Mouse (Mus musculus) neural tube, embryonic 15.5 days (tissue): Measurements from ENCODE around the gene Sohlh1. TPM values are rescaled to one million over a fixed set of nuclear protein-coding genes. Genes with fewer than 3 reads are reported as not detected.
A peak's percentile ranks its signal among the peaks of the same experiment; 100 is the strongest.
"Not testable (repeated sequence)": the region's sequence is repeated elsewhere in the genome, so short reads cannot be mapped to it uniquely, and the experiment has no call there.

Experiments
- ATAC-seq: fragments of 200-750 bp; cut with Nextera tagmentation; 2 replicates; pipeline ENCODE4 v1.8.0; 2017; ENCODE audit warnings: mild to moderate bottlenecking, moderate TSS enrichment, moderate library complexity; ENCODE audit not compliant: low FRiP score
- H3K27ac ChIP-seq: fragments of 300-500 bp; sonication (generic); replicated peaks from 2 replicates; pipeline ENCODE4 v1.5.1; 2015; ENCODE audit warnings: mild to moderate bottlenecking, inconsistent platforms
- H3K27me3 ChIP-seq: fragments of 300-500 bp; sonication (generic); replicated peaks from 2 replicates; pipeline ENCODE4 v1.6.1; 2015; ENCODE audit warnings: inconsistent platforms
- H3K36me3 ChIP-seq: fragments of 300-500 bp; sonication (generic); 2 replicates; pipeline ENCODE4 v1.6.1; 2015; ENCODE audit warnings: inconsistent platforms
- H3K4me1 ChIP-seq: fragments of 300-500 bp; sonication (generic); 2 replicates; pipeline ENCODE4 v1.6.1; 2015; ENCODE audit warnings: inconsistent platforms
- H3K4me2 ChIP-seq: fragments of 300-500 bp; sonication (generic); 2 replicates; pipeline ENCODE4 v1.6.1; 2015; ENCODE audit warnings: inconsistent platforms, mild to moderate bottlenecking, moderate library complexity
- H3K4me3 ChIP-seq: fragments of 300-500 bp; sonication (generic); replicated peaks from 2 replicates; pipeline ENCODE4 v1.5.1; 2015; ENCODE audit warnings: mild to moderate bottlenecking, inconsistent platforms
- H3K9ac ChIP-seq: fragments of 300-500 bp; sonication (generic); replicated peaks from 2 replicates; pipeline ENCODE4 v1.6.1; 2015; ENCODE audit warnings: mild to moderate bottlenecking, inconsistent platforms
- H3K9me3 ChIP-seq: fragments of 300-500 bp; sonication (generic); replicated peaks from 2 replicates; pipeline ENCODE4 v1.6.1; 2016; ENCODE audit warnings: inconsistent platforms
- WGBS: fragments of 180-500 bp; shearing (Covaris S2); methylation state at CpG from one replicate; pipeline ENCODE4 v1.1.7; 2015; ENCODE audit warnings: mixed read lengths; 5-methylcytosine and 5-hydroxymethylcytosine counted together
- polyA plus RNA-seq: library from polyadenylated mRNA; unstranded; fragments of >200 nt; fragmentation: Nextera tagmentation; extraction: Ambion mirVana; gene quantifications from 2 replicates; pipeline ENCODE4 v1.2.1, GENCODE M21; 2015

The Sohlh1 gene
- polyA plus RNA-seq, 1 experiment from 2014 or later = not detected

DNA sequence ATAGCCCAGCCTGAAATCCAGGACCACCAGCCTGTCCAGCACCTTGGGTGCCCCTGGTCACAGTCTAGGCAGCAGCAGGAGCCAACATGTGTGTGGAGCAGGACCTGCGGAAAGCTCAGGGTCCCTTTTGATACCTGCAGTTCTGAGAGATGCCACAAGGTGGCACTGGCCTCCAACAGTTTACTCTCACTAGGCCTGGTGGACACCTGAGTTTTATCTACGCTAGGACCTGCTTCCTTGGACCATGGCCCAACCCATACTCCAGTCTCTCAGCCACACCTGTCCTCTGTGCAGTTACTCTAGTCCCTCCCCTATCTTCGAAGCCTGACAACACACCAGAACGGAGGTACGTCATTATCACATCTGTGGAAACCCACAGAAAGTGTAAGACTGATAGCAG lies 10.8 kb downstream of the Sohlh1 start:
- H3K4me2 ChIP-seq = no peak overlapping the region
- 46% methylated on average over 5 of the region's 5 CpGs for WGBS
- H3K9ac ChIP-seq = no peak overlapping the region
- H3K9me3 ChIP-seq = no peaks in the 10 kb centered on the region
- H3K27me3 ChIP-seq = no peaks in the 10 kb centered on the region
- peak; percentile 55 for ATAC-seq
- no peaks in the 10 kb centered on the region for H3K4me1 ChIP-seq
- no peak overlapping the region for H3K4me3 ChIP-seq
- H3K27ac ChIP-seq = no peak overlapping the region
- no peaks in the 10 kb centered on the region for H3K36me3 ChIP-seq

DNA sequence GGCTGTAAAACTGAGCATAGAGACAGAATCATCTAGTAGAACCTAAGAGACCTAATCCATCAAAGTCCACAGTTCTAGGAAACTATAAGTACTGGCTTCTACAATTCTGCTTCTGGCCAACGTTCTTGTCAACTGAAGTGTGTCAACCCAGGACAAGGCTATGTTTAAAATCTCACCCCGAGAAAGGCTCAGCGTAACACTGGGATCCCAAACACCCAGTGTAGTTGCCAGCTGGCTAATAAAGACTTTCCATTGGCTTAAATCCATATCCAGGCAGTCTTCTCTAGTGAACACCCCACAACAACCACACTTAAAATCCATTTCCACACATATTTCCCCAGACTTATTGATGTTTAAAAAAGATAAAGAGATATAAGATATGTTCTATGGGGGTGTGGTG lies 16.3 kb downstream of the Sohlh1 start:
- no peak overlapping the region for H3K27ac ChIP-seq
- H3K36me3 ChIP-seq = no peaks in the 10 kb centered on the region
- no peak overlapping the region for H3K9ac ChIP-seq
- no peak overlapping the region for H3K4me3 ChIP-seq
- no peaks in the 10 kb centered on the region for H3K27me3 ChIP-seq
- H3K9me3 ChIP-seq = no peaks in the 10 kb centered on the region
- no peak for ATAC-seq
- no peaks in the 10 kb centered on the region for H3K4me1 ChIP-seq
- H3K4me2 ChIP-seq = no peak overlapping the region
- 83% methylated on average over 3 of the region's 3 CpGs for WGBS

DNA sequence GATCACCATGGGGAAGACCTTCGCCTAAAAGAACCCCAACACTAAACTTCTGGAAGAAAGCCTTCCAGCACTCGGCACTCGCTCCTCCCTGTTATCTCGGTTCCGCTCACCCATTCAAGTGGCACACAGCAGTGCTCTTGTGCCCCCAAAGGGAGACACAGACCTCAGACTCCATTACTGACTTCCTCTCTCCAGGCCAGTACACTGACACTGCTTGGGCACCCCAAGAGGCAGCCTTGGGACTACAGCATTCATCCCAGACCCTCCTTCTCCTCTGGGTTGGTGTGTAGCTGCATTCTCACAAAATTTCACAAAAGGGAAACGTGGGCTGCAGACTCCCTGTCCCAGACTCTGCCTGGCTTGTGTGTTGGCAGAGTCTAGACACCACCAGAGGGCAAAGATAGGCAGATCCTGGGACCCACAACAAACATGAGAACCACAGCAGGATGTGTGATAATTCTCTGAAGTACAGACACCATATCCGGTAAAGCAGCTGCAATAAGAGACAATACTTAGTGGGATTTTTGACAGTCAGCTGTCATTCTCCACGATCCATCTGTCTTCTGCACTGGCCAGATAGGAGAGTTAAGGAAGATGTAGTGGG lies 18.6 kb downstream of the Sohlh1 start:
- Histone ChIP-seq H3K9ac (no peak overlapping the region), H3K9me3 (no peaks in the 10 kb centered on the region), H3K27me3 (no peaks in the 10 kb centered on the region), H3K4me1 (no peaks in the 10 kb centered on the region), H3K27ac (no peak overlapping the region), H3K4me3 (no peak overlapping the region), H3K4me2 (no peak overlapping the region), H3K36me3 (no peaks in the 10 kb centered on the region)
- 88% methylated on average over 8 of the region's 8 CpGs for WGBS
- ATAC-seq = no peak

DNA sequence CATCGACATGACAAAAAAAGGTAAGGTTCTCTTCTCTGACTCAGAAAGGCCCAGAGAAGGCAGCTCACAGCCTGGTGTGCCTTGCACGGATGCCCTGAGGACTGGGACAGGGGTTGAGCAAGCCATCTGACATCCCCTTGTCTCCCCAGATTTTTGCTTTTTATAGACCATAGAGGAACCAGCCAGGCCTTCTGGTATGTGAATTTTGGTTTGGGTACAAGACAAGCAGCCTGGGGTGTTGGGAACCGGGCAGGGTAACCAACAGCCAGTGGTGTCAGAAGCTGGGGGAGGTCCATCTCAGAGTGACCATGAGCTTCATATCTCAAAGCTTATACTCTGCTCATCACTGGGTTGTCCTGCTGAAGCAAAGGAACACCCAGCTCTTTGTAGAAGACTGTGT lies 22.3 kb downstream of the Sohlh1 start:
- H3K9me3 ChIP-seq = no peaks in the 10 kb centered on the region
- no peaks in the 10 kb centered on the region for H3K4me1 ChIP-seq
- H3K9ac ChIP-seq = no peak overlapping the region
- no peak overlapping the region for H3K4me3 ChIP-seq
- H3K36me3 ChIP-seq = no peaks in the 10 kb centered on the region
- H3K27me3 ChIP-seq = no peaks in the 10 kb centered on the region
- 93% methylated on average over 3 of the region's 3 CpGs for WGBS
- H3K27ac ChIP-seq = no peak overlapping the region
- no peak overlapping the region for H3K4me2 ChIP-seq
- ATAC-seq = no peak

DNA sequence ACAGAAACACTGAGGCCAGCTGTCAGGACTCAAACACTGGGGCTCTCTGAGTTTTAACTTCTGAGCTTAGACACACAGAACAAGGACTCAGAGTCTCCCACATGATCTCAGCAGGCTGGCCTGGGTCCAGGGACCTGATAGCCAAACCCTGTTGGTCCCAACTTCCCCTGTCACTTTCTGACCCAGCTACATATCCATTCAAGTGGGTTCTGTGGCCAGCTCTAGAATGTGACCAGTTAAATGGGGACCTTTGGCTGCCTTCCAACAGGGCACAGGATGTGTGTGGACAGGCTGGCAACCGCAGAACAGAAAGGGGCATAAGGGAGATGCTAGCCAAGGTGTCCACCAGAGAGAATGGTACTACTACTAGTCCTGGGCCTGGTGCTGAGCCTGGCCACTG lies 24.2 kb downstream of the Sohlh1 start, which contains the start of gene Lcn9:
Gene Lcn9, plus strand, starts transcription at position 348 of the 400 bp plus-strand sequence.
- Histone ChIP-seq H3K9ac (no peak within 1 kb of the TSS), H3K4me3 (no peak within 1 kb of the TSS)
- 75% methylated on average over 1 of the region's 1 CpGs for WGBS

DNA sequence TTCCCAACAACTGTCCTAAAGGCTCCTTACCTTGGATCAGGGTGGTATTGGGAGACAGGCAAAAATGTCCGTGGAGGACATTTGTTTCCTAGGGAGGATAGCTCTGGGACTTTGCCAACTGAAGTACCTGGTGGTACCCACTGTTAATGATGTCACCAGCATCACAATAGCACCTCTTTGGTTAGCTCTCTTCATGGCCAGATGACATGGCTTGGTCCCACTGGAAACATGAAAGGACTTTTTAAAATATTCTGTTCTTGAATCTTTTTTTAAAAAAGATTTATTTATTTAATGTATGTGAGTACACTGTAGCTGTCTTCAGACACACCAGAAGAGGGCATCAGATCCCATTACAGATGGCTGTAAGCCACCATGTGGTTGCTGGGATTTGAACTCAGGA lies 31.3 kb downstream of the Sohlh1 start, which contains the start of gene Glt6d1:
Gene Glt6d1, minus strand, starts transcription at position 101 of the 400 bp plus-strand sequence.
- WGBS = 80% methylated on average over 1 of the region's 1 CpGs
- H3K4me1 ChIP-seq, H3K27me3 ChIP-seq, H3K27ac ChIP-seq, H3K9me3 ChIP-seq, H3K9ac ChIP-seq, H3K4me3 ChIP-seq, H3K36me3 ChIP-seq, ATAC-seq, H3K4me2 ChIP-seq: not testable (repeated sequence)

More for the DNA sequence above, 24.2 kb downstream of the Sohlh1 start, which contains the start of gene Lcn9:
- Histone ChIP-seq H3K4me1 (no peaks in the 10 kb centered on the region), H3K36me3 (no peaks in the 10 kb centered on the region), H3K9me3 (no peaks in the 10 kb centered on the region), H3K27me3 (no peaks in the 10 kb centered on the region), H3K4me2 (no peak within 1 kb of the TSS), H3K27ac (no peak within 1 kb of the TSS)
- ATAC-seq = no peak

DNA sequence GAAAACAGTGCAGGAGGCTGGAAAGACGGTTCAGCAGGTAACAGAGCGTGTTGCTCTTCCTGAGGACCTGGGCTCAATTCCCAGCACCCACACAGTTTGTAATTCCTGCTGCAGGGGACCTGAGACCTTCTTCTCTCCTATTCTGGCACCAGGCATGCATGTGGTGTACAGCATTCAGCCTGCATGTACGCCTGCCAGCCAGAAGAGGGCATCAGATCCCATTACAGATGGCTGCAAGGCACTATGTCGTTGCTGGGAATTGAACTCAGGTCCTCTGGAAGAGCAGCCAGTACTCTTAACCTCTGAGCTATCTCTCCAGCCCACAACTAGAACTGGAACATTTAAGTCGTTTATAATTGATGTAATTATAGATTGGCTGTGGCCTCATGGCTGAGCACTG lies 33.7 kb downstream of the Sohlh1 start:
- no peak overlapping the region for H3K27ac ChIP-seq
- H3K9me3 ChIP-seq = no peaks in the 10 kb centered on the region
- WGBS = 81% methylated on average over 5 of the region's 5 CpGs
- no peak for ATAC-seq
- no peak overlapping the region for H3K4me2 ChIP-seq
- no peak overlapping the region for H3K4me3 ChIP-seq
- H3K36me3 ChIP-seq = no peaks in the 10 kb centered on the region
- H3K27me3 ChIP-seq = no peaks in the 10 kb centered on the region
- H3K4me1 ChIP-seq = no peaks in the 10 kb centered on the region
- no peak overlapping the region for H3K9ac ChIP-seq

DNA sequence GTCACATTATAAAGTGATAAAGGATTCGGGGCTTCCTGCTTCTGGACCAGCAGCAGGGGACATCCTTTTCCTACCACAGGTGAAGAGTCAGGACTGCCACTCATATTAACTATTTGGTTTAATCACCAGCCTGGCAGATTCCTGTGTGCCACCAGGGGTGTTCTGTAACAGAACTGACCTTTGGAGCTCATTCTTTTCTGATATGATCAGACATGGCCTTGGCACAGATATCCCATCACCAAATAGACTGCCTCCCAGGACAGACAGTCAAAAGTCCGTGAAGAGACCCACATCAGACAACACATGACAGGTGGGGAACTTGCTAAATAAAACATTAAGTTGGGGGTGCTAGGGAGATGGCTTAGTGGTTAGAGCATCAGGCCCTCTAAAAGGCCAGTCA lies 35.3 kb downstream of the Sohlh1 start:
- Histone ChIP-seq H3K4me3 (no peak overlapping the region), H3K27me3 (no peaks in the 10 kb centered on the region), H3K9me3 (no peaks in the 10 kb centered on the region), H3K27ac (no peak overlapping the region), H3K4me2 (no peak overlapping the region), H3K4me1 (no peaks in the 10 kb centered on the region), H3K36me3 (no peaks in the 10 kb centered on the region), H3K9ac (no peak overlapping the region)
- no peak for ATAC-seq
- WGBS = 74% methylated on average over 2 of the region's 2 CpGs

DNA sequence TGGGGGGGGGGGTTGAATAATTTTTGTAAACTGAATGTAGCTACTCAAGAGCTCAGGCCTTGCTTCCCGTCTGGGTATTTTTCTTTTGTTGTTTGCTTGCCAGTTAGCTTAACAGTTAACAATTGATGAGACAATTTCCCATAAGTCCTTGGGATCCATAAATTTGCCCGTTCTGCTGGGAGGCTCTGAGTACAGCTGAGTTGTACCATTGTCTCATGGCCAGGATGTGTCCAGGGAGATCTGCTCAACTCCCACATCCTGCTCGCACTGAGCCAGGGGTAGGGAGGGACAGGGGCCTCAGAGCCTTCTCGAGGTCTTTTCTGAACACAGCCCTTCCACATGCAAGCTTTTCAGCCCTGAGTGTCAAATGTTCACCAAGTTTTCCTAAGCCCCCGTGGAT lies 49.0 kb downstream of the Sohlh1 start:
- Histone ChIP-seq H3K4me2 (no peak overlapping the region), H3K9me3 (no peaks in the 10 kb centered on the region), H3K36me3 (no peaks in the 10 kb centered on the region), H3K27me3 (no peaks in the 10 kb centered on the region), H3K27ac (no peak overlapping the region), H3K9ac (no peak overlapping the region), H3K4me3 (no peak overlapping the region), H3K4me1 (peaks cover 5% of the 10 kb centered on the region; the same call in 1 of the 2 replicates)
- ATAC-seq = no peak
- WGBS = 32% methylated on average over 5 of the region's 5 CpGs

DNA sequence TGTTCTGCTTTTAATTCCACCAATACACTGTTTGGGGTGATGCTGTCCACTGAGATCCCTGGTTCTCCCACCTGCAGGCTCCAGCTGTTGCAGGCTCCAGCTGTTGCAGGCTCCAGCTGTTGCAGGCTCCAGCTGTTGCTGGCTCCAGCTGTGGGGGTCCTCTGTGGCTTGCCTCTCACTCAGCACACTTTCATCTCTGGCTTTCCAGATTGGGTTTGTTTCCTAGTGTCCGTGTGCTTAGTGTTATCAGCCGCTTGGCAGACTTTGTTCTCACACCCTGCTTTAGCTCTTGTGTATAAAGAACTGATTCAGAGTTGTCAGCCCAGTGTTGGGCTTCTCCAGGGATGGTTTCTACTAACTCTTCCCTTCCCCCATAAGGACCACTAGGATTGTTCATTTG lies 49.4 kb downstream of the Sohlh1 start:
- Histone ChIP-seq H3K27me3 (no peaks in the 10 kb centered on the region), H3K9me3 (no peaks in the 10 kb centered on the region), H3K36me3 (no peaks in the 10 kb centered on the region), H3K9ac (no peak overlapping the region), H3K4me1 (peaks cover 5% of the 10 kb centered on the region; the same call in 1 of the 2 replicates), H3K4me2 (no peak overlapping the region), H3K27ac (no peak overlapping the region), H3K4me3 (no peak overlapping the region)
- WGBS = 55% methylated on average over 2 of the region's 2 CpGs
- ATAC-seq = no peak
